Mouse (Mus musculus): Measurements from ENCODE around the gene Thra.

Thra gene

GRCm38 (mm10) chr11:98796515-98797216 lies 56.2 kb downstream of the Thra start:
- DNase-seq (ENCODE audit: low read depth) = peak; percentile 67

- DNase-seq (ENCODE audit: low read depth) = no peak
These were observed 56.9 kb downstream of the Thra start for GRCm38 (mm10) chr11:98797306-98797705.

GRCm38 (mm10) chr11:98797909-98798308 lies 57.5 kb downstream of the Thra start:
- DNase-seq (ENCODE audit: low read depth) = no peak

- no peak for DNase-seq (ENCODE audit: low read depth)
These were observed 64.2 kb downstream of the Thra start, which contains the start of gene Casc3 for GRCm38 (mm10) chr11:98804605-98805004. Casc3 (plus strand) TSS chr11:98804905.

GRCm38 (mm10) chr11:98808417-98808816 lies 68.0 kb downstream of the Thra start:
- peak; percentile 27 for DNase-seq (ENCODE audit: low read depth)

- DNase-seq (ENCODE audit: low read depth) = peak; percentile 98
These were observed 69.2 kb downstream of the Thra start for GRCm38 (mm10) chr11:98809457-98810290.

GRCm38 (mm10) chr11:98810686-98811085 lies 70.2 kb downstream of the Thra start:
- DNase-seq (ENCODE audit: low read depth) = no peak

- DNase-seq (ENCODE audit: low read depth) = peak; percentile 45
These were observed 76.3 kb downstream of the Thra start for GRCm38 (mm10) chr11:98816706-98817239.
